Mouse (Mus musculus): ENCODE measurements around the gene Ripply3. TPM values are rescaled to one million over a fixed set of nuclear protein-coding genes. Genes with fewer than 3 reads are reported as not detected.

The Ripply3 gene
- polyA plus RNA-seq, 1 experiment, result 0.46 TPM

DNA sequence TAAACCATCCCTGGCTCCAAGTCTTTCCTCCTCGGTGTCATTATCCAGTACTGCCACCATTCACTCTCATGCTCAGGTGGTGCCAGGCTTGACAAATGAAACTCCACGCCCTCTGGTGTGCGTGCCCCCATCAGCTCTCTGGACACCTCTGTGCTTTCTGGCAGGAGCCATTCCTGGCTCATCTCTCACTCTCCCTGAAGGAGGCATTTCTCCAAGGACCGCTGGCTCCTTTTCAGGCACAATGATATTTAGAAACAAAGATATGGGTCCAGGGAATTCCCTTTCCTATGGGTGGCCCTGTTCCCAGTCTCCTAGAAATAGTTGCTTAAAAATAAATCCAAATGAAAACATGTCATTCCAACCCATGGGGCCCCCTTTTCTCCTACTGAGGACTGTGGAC is 19.2 kb upstream of the Ripply3 start:
- 31% methylated on average over 4 of the region's 4 CpGs for WGBS
- no peak for TF ChIP-seq CTCF (IDR thresholded peaks at IDR 0.05; ENCODE audit: borderline replicate concordance, insufficient read depth, low read depth, low read length)
- no peak for TF ChIP-seq POLR2A (IDR thresholded peaks at IDR 0.05; ENCODE audit: borderline replicate concordance, insufficient read depth, low read length)
- peak in 1 of 2 experiments; percentile 45 for DNase-seq
- 0 out of 2 replicates have a peak overlapping the region, but pooled peaks have one; percentile 10 for H3K27ac ChIP-seq (ENCODE audit: insufficient read depth, low read length)
- H3K4me1 ChIP-seq (ENCODE audit: control insufficient read depth, insufficient read depth, low read length), result peaks cover 27% of the 10 kb centered on the region
- H3K27me3 ChIP-seq (ENCODE audit: control insufficient read depth, insufficient read depth, low read length), result no peaks in the 10 kb centered on the region
- no peak overlapping the region for H3K4me3 ChIP-seq (replicated peaks; ENCODE audit: insufficient read depth, low read depth, low read length)

DNA sequence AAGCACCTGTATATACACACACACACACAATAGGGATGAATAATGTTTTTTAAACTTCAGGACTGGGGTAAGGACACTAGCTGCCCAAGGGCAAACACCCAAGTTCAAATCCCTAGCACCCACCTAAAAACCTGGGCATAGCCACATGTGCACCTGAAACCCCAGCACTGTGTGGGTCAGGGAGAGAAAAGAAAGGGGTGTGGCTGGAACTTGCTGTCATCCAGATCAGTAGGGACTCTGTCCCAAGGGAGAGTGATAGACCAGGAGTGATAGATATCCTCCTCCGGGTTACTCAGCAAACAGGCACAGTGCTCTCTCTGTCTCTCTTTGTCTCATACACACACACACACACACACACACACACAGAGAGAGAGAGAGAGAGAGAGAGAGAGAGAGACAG is 16.8 kb upstream of the Ripply3 start:
- 7% methylated on average over 1 of the region's 1 CpGs for WGBS
- no peaks in the 10 kb centered on the region for H3K27me3 ChIP-seq (ENCODE audit: control insufficient read depth, insufficient read depth, low read length)
- TF ChIP-seq CTCF (IDR thresholded peaks at IDR 0.05; ENCODE audit: borderline replicate concordance, insufficient read depth, low read depth, low read length) (no peak), POLR2A (IDR thresholded peaks at IDR 0.05; ENCODE audit: borderline replicate concordance, insufficient read depth, low read length) (no peak)
- H3K4me3 ChIP-seq (replicated peaks; ENCODE audit: insufficient read depth, low read depth, low read length), result peak overlapping the region; percentile 1
- H3K27ac ChIP-seq (ENCODE audit: insufficient read depth, low read length), result peak overlapping the region; percentile 84
- peaks cover 27% of the 10 kb centered on the region for H3K4me1 ChIP-seq (ENCODE audit: control insufficient read depth, insufficient read depth, low read length)
- peak in 1 of 2 experiments; percentile 42 for DNase-seq

DNA sequence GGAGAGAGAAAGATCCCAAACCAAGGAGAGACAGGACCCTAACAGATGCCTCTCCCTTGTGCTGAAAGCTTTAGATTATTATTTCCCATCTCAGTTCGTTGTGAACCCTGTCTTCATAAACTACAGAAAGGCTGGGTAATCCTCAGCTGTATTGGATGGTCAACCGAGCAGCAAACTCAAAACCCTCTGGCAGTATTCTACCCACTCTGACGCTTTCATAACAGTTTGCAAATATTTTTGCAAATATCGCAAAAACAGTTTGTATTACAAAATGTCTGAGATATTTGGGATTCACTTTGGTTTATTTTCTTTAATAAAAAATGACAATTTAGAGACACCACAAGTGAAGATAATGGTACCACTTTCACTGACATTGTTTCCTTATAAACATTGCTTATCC is 16.3 kb upstream of the Ripply3 start:
- WGBS, result 27% methylated on average over 4 of the region's 4 CpGs
- peaks cover 27% of the 10 kb centered on the region for H3K4me1 ChIP-seq (ENCODE audit: control insufficient read depth, insufficient read depth, low read length)
- no peaks in the 10 kb centered on the region for H3K27me3 ChIP-seq (ENCODE audit: control insufficient read depth, insufficient read depth, low read length)
- no peak for DNase-seq
- H3K4me3 ChIP-seq (replicated peaks; ENCODE audit: insufficient read depth, low read depth, low read length), result peak overlapping the region; percentile 64
- TF ChIP-seq POLR2A (IDR thresholded peaks at IDR 0.05; ENCODE audit: borderline replicate concordance, insufficient read depth, low read length) (no peak), CTCF (IDR thresholded peaks at IDR 0.05; ENCODE audit: borderline replicate concordance, insufficient read depth, low read depth, low read length) (no peak)
- peak overlapping the region; percentile 84 for H3K27ac ChIP-seq (ENCODE audit: insufficient read depth, low read length)

DNA sequence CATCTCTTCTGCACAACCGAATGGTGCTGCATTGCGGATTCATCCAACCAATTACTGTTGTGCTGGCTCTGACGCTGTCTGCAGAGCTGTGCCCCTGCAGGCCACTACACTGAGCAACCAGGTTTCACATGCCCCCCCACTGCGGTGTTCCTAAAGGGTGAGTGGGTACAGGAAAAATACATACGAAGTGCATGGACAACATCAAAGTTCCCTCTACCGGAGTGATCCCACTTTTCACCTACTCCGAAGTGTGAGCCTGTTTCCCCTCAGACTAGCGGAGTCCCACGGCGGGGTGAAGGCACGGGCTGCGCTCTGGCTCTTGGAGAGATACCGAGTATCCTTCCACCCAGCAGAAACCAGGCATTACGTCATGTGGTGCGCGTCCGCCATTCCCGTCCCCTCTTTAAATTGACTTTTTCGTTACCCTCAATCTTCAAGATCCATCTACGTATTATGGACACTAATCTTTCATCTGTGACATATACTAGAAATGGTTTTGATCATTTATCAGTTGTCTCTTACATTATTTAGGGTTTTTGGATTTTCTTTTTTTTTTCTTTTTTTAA is 15.5 kb upstream of the Ripply3 start:
- TF ChIP-seq CTCF (IDR thresholded peaks at IDR 0.05; ENCODE audit: borderline replicate concordance, insufficient read depth, low read depth, low read length), result 0 out of 2 replicates have a peak, but pooled peaks have one; percentile 14
- peak; percentile 86; the same call in 1 of the 2 replicates for TF ChIP-seq POLR2A (IDR thresholded peaks at IDR 0.05; ENCODE audit: borderline replicate concordance, insufficient read depth, low read length)
- DNase-seq, result peak; percentile 93 to 96
- WGBS, result under 1% methylated on average over 20 of the region's 20 CpGs
- peak overlapping the region; percentile 64 for H3K4me3 ChIP-seq (replicated peaks; ENCODE audit: insufficient read depth, low read depth, low read length)
- peaks cover 21% of the 10 kb centered on the region for H3K4me1 ChIP-seq (ENCODE audit: control insufficient read depth, insufficient read depth, low read length)
- H3K27ac ChIP-seq (ENCODE audit: insufficient read depth, low read length), result peak overlapping the region; percentile 98
- H3K27me3 ChIP-seq (ENCODE audit: control insufficient read depth, insufficient read depth, low read length), result no peaks in the 10 kb centered on the region

DNA sequence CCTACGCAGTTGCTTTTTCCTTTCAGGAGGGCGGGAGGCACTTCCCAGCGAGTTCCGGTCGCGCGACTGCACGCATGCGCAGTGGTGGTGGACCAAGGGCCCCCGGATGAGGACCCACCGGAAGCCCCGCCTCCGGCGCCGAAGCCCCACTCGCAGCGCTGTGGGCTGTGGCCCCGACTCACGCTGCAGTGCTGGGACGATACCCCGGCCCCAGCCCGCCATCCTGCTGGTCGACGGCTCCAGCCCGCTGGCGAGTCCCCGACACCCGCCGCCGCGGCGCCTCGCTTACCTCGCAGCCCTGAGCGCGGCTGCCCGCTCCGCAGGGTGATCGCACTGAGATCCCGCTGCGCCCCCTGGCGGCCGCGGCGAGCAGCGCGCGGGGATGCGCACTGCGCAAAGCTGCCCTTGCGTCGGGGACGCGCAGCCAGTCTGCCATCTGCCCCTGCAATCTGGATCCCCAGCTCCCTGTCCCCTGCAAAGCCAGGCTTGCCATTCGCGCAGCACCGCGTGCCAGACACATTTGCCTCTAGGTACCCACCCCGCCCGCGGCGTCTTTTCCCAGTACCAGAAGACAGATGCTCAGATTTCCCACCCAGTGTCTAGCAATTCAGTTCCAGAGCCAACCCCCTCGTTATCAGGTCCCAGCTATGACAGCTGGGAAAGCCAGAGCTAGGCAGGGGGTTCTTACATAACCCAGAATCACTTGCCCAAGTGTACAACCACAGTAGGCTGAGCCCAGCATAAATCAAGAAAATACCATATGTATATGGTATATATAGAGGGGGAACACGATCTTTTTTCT is 14.8 kb upstream of the Ripply3 start, which contains the start of gene Hlcs:
Hlcs (minus strand) TSS at position 343 of the 802 bp plus-strand sequence.
- peak; percentile 98 to 99 for DNase-seq
- WGBS, result 1% methylated on average over 62 of the region's 64 CpGs
- Histone ChIP-seq H3K4me1 (ENCODE audit: control insufficient read depth, insufficient read depth, low read length) (peaks cover 15% of the 10 kb centered on the region), H3K27me3 (ENCODE audit: control insufficient read depth, insufficient read depth, low read length) (no peaks in the 10 kb centered on the region), H3K27ac (ENCODE audit: insufficient read depth, low read length) (peak within 1 kb of the TSS; percentile 99), H3K4me3 (replicated peaks; ENCODE audit: insufficient read depth, low read depth, low read length) (peak within 1 kb of the TSS; percentile 64)
- TF ChIP-seq POLR2A (IDR thresholded peaks at IDR 0.05; ENCODE audit: borderline replicate concordance, insufficient read depth, low read length) (peak; percentile 69), CTCF (IDR thresholded peaks at IDR 0.05; ENCODE audit: borderline replicate concordance, insufficient read depth, low read depth, low read length) (peak; percentile 84)

DNA sequence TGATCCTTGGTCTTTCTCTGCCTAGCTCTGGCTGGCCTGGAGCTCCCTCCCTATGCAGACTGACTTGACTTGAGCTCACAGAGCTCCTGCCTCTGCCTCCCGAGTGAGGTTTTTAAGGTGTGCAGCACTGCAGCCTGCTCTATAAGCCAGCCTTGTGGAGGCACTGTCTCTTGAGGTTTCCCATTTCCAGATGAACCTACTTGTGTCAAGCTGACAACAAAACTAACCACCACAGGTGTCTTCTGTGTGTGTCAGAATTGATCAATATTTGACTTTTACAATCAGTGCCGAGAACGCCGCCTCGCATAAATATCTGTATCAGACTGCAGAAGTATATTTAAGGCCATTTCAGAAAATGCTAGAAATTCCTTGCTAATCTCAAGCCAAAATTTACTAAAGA is 13.6 kb upstream of the Ripply3 start:
- Histone ChIP-seq H3K27ac (ENCODE audit: insufficient read depth, low read length) (peak overlapping the region; percentile 99), H3K4me1 (ENCODE audit: control insufficient read depth, insufficient read depth, low read length) (peaks cover 9% of the 10 kb centered on the region), H3K4me3 (replicated peaks; ENCODE audit: insufficient read depth, low read depth, low read length) (no peak overlapping the region), H3K27me3 (ENCODE audit: control insufficient read depth, insufficient read depth, low read length) (no peaks in the 10 kb centered on the region)
- 88% methylated on average over 5 of the region's 5 CpGs for WGBS
- TF ChIP-seq CTCF (IDR thresholded peaks at IDR 0.05; ENCODE audit: borderline replicate concordance, insufficient read depth, low read depth, low read length) (no peak), POLR2A (IDR thresholded peaks at IDR 0.05; ENCODE audit: borderline replicate concordance, insufficient read depth, low read length) (no peak)
- no peak for DNase-seq

DNA sequence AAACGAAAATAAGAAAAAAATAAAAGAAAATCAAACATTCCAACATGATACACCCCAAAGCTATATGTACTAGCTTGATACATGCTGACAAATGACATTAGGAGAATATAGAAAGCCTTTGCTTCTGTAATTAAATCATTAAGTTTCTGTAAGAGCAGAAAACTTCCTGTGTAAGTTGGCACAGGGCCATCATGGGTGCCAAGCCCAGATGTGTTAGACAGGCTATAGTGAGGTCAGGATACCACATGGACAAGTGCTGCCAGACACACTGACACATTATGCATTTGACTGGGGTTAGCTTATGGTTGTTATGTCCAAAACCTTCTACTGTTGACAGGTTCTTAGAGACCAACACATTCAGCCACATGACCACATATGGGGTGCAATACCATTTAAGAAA is 13.0 kb upstream of the Ripply3 start:
- peaks cover 9% of the 10 kb centered on the region for H3K4me1 ChIP-seq (ENCODE audit: control insufficient read depth, insufficient read depth, low read length)
- TF ChIP-seq CTCF (IDR thresholded peaks at IDR 0.05; ENCODE audit: borderline replicate concordance, insufficient read depth, low read depth, low read length) (no peak), POLR2A (IDR thresholded peaks at IDR 0.05; ENCODE audit: borderline replicate concordance, insufficient read depth, low read length) (no peak)
- H3K27me3 ChIP-seq (ENCODE audit: control insufficient read depth, insufficient read depth, low read length), result no peaks in the 10 kb centered on the region
- H3K4me3 ChIP-seq (replicated peaks; ENCODE audit: insufficient read depth, low read depth, low read length), result no peak overlapping the region
- DNase-seq, result no peak
- H3K27ac ChIP-seq (ENCODE audit: insufficient read depth, low read length), result no peak overlapping the region
- 51% methylated on average over 1 of the region's 1 CpGs for WGBS

Data from cerebellum, adult 2 months (tissue).